ENCODE assay signal across 16 mouse cellular contexts in genomic region chr11:104303088-104303960, GRCm38 (mm10).
DNase-seq lines count a peak whose midpoint lies in the region; TF ChIP-seq lines count a peak whose summit lies in the region.
"Had no signal": no experiment of that assay in that cellular context is flagged by ENCODE, and none has a peak within 500 bp of the region (broad histone marks: within the 10 kb centered on the region; RNA-seq: fewer than 3 reads in every experiment).

No protein-coding gene starts in this region.

- peak; percentile 44 for DNase-seq in embryo, embryonic 10 days (ENCODE audit: low spot score)
- no peak for DNase-seq in embryo, embryonic 9.5 days (ENCODE audit: extremely low spot score)
- DNase-seq in adipocyte (ENCODE audit: low spot score) = peak; percentile 83
- DNase-seq in forelimb bud, embryonic 11.5 days (ENCODE audit: low read depth, low spot score) = peak; percentile 63
- DNase-seq in heart, postnatal 4 days = no peak
- DNase-seq in spleen, postnatal 36 days (ENCODE audit: low spot score in 2 of 2) = no peak
- DNase-seq in kidney, adult 18-20 months = no peak
- DNase-seq: cerebellum, adult 2 months; kidney, postnatal 36 days; liver had no signal

- H3K36me3 ChIP-seq in ES-Bruce4 (ENCODE audit: control insufficient read depth, insufficient read depth, low read length, poor library complexity, severe bottlenecking) = no peaks in the 10 kb centered on the region
- H3K36me3 ChIP-seq: heart, embryonic 13.5 days; hindbrain, embryonic 10.5 days; intestine, embryonic 15.5 days had no signal

- TF ChIP-seq POLR2A in ES-Bruce4 (IDR thresholded peaks at IDR 0.05; ENCODE audit: insufficient read depth, low read length) = no peak

- H3K4me3 ChIP-seq in ES-Bruce4 (ENCODE audit: low read depth, low read length) = no peak overlapping the region
- H3K4me3 ChIP-seq: heart, embryonic 13.5 days; hindbrain, embryonic 10.5 days; intestine, embryonic 15.5 days had no signal

- no peak for TF ChIP-seq EP300 in ES-Bruce4 (IDR thresholded peaks at IDR 0.05; ENCODE audit: insufficient read depth, low read depth, low read length)

- peak overlapping the region; percentile 20; the same call in 1 of the 2 replicates for H3K27ac ChIP-seq in ES-Bruce4 (ENCODE audit: insufficient read depth, low read length)
- H3K27ac ChIP-seq: heart, embryonic 13.5 days; intestine, embryonic 15.5 days; macrophage had no signal

- no peaks in the 10 kb centered on the region for H3K27me3 ChIP-seq in ES-Bruce4 (ENCODE audit: control insufficient read depth, insufficient read depth, low read length, poor library complexity, severe bottlenecking)
- H3K27me3 ChIP-seq: intestine, embryonic 15.5 days had no signal

- TF ChIP-seq CTCF in ES-Bruce4 (IDR thresholded peaks at IDR 0.05; ENCODE audit: low read depth, low read length) = no peak

- peaks cover 8% of the 10 kb centered on the region for H3K4me1 ChIP-seq in ES-Bruce4 (ENCODE audit: control insufficient read depth, insufficient read depth, low read length)
- H3K4me1 ChIP-seq: intestine, embryonic 15.5 days had no signal

- no peaks in the 10 kb centered on the region for H3K9me3 ChIP-seq in ES-Bruce4 (replicated peaks; ENCODE audit: control insufficient read depth, insufficient read depth, low read length, poor library complexity, severe bottlenecking)
- H3K9me3 ChIP-seq: heart, embryonic 13.5 days; hindbrain, embryonic 10.5 days; intestine, embryonic 15.5 days had no signal

- H3K9ac ChIP-seq in ES-Bruce4 (ENCODE audit: low read depth, poor library complexity, severe bottlenecking) = no peak overlapping the region
- H3K9ac ChIP-seq: heart, embryonic 13.5 days; intestine, embryonic 15.5 days; lung, embryonic 14.5 days had no signal

Comparison
In these comparisons a context has a peak if more than half of its experiments do, and no peak if none do; other contexts are left out.
1. DNase-seq: peak in embryo, embryonic 10 days (single experiment), adipocyte (single experiment) and forelimb bud, embryonic 11.5 days (single experiment); none in embryo, embryonic 9.5 days (single experiment), heart, postnatal 4 days (single experiment), spleen, postnatal 36 days (0 of 2) and kidney, adult 18-20 months (single experiment).